Mouse (Mus musculus) forebrain, postnatal 0 days (tissue): ENCODE measurements around the gene Tmem144. TPM values are rescaled to one million over a fixed set of nuclear protein-coding genes. Genes with fewer than 3 reads are reported as not detected.

ENCODE experiments used
- ATAC-seq: fragments of 200-750 bp; cut with Nextera tagmentation; 2 replicates; pipeline ENCODE4 v1.8.0; 2017; ENCODE audit warnings: mild to moderate bottlenecking, moderate library complexity
- DNase-seq: peaks from one replicate; pipeline ENCODE4 v3.0.0-alpha.2; 2015
- H3K27ac ChIP-seq: fragments of 300-500 bp; sonication (generic); 2 replicates; pipeline ENCODE4 v1.5.1; 2014; ENCODE audit warnings: low read depth, mild to moderate bottlenecking, antibody characterized with exemption, low read length, moderate library complexity, mixed read lengths
- H3K27me3 ChIP-seq: fragments of 300-500 bp; sonication (generic); 2 replicates; pipeline ENCODE4 v1.6.1; 2014; ENCODE audit warnings: mild to moderate bottlenecking, low read length, mixed read lengths; ENCODE audit not compliant: insufficient read depth
- H3K36me3 ChIP-seq: fragments of 300-500 bp; sonication (generic); 2 replicates; pipeline ENCODE4 v1.6.1; 2014; ENCODE audit warnings: mild to moderate bottlenecking, moderate library complexity; ENCODE audit not compliant: insufficient read depth
- H3K4me1 ChIP-seq: fragments of 300-500 bp; sonication (generic); 2 replicates; pipeline ENCODE4 v1.6.1; 2014; ENCODE audit warnings: antibody characterized with exemption; ENCODE audit not compliant: insufficient read depth
- H3K4me2 ChIP-seq: fragments of 300-500 bp; sonication (generic); 2 replicates; pipeline ENCODE4 v1.6.1; 2014; ENCODE audit warnings: low read depth, mild to moderate bottlenecking, moderate library complexity
- H3K4me3 ChIP-seq: fragments of 300-500 bp; sonication (generic); 2 replicates; pipeline ENCODE4 v1.5.1; 2014; ENCODE audit warnings: low read depth, low read length, mixed read lengths
- H3K9ac ChIP-seq: fragments of 300-500 bp; sonication (generic); 2 replicates; pipeline ENCODE4 v1.6.1; 2014; ENCODE audit warnings: mild to moderate bottlenecking
- H3K9me3 ChIP-seq: fragments of 300-500 bp; sonication (generic); 2 replicates; pipeline ENCODE4 v1.6.1; 2016; ENCODE audit warnings: low read length
- CTCF ChIP-seq: sonication (generic); IDR thresholded peaks from 2 replicates; pipeline ENCODE4 v1.5.1; 2016; ENCODE audit warnings: antibody characterized with exemption, control low read depth, low read depth
- WGBS: fragments of 180-500 bp; shearing (Covaris S2); extraction: QIAGEN DNeasy Blood & Tissue Kit; methylation state at CpG from one replicate; pipeline ENCODE4 v1.1.7; 2014; 5-methylcytosine and 5-hydroxymethylcytosine counted together
- polyA plus RNA-seq: library from polyadenylated mRNA; unstranded; fragments of >200 nt; fragmentation: Nextera tagmentation; extraction: Ambion mirVana; gene quantifications from 2 replicates; pipeline ENCODE4 v1.2.1, GENCODE M21; 2015
- total RNA-seq: library from RNA; depleted of rRNA; stranded (reverse); fragments of >200 nt; gene quantifications from 2 replicates; pipeline ENCODE4 v1.2.3, GENCODE M21; 2014

Gene Tmem144
- total and polyA plus RNA-seq, 2 experiments from 2014 or later: 1.00 to 2.6 TPM

DNA sequence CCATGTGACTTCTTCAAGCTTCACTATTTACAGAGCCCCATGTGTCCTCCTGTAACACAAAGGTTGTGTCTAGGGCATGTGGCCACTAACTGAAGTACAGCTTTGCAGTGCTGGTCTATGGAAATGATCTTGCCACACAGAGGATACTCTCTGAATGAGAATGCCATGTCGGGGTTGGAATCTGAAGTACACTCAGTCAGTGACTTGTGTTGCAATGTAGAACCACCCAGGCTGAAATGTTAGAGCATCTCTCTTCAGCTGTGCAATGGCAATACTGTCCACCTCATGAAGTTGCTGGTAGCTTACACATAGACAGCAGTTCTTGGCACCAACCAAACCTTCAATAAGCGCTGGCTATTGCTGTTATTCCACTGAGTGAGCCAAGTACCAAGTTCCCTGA, 35.4 kb upstream of the Tmem144 start:
- 84% methylated on average over 2 of the region's 2 CpGs for WGBS
- H3K4me1 ChIP-seq: 0 out of 2 replicates have a peak, but pooled peaks cover 12% of the 10 kb centered on the region
- no peak overlapping the region for H3K27ac ChIP-seq
- no peaks in the 10 kb centered on the region for H3K27me3 ChIP-seq
- no peaks in the 10 kb centered on the region for H3K9me3 ChIP-seq
- ATAC-seq (no peak), DNase-seq (no peak)
- H3K9ac ChIP-seq: no peak overlapping the region
- H3K4me3 ChIP-seq: no peak overlapping the region
- TF ChIP-seq CTCF: no peak
- H3K36me3 ChIP-seq: no peaks in the 10 kb centered on the region
- no peak overlapping the region for H3K4me2 ChIP-seq

DNA sequence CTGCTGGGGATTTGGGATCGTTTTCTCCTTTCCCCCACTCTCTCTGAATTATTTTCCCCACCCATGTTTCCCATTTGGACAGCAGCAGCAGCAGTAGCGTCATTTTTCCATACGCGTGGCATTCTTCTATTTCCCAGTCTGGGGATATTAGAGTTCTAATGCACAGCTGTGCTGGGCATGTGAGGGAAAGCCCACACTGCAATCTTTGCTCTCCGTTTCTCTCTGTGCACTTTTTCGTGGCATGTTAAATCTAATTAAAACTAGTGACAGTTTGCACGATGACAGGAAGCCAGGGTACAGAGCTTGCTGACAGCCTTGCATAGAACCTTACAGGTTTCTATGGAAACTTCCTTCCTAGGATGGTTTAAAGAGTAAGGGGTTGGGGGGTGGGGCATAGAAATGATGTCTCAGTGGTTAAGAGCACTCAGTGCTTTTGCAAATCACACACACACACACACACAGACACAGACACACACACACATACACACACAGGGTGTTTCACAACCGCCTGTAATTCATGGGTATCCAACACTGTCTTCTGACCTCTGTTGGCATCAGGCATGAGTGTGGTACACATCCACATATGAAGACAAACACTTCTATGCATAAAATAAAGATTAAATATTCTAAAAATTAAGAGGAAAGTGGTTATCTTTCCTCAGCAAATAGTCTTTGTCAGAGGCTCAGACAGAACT, 34.7 kb upstream of the Tmem144 start:
- ATAC-seq (peak; percentile 95), DNase-seq (peak; percentile 75)
- no peaks in the 10 kb centered on the region for H3K9me3 ChIP-seq
- 42% methylated on average over 8 of the region's 8 CpGs for WGBS
- H3K4me2 ChIP-seq: peak overlapping the region; percentile 23
- no peaks in the 10 kb centered on the region for H3K27me3 ChIP-seq
- H3K27ac ChIP-seq: peak overlapping the region; percentile 82
- H3K9ac ChIP-seq: peak overlapping the region; percentile 33; the same call in 1 of the 2 replicates
- no peak overlapping the region for H3K4me3 ChIP-seq
- no peaks in the 10 kb centered on the region for H3K36me3 ChIP-seq
- no peak for TF ChIP-seq CTCF
- 0 out of 2 replicates have a peak, but pooled peaks cover 12% of the 10 kb centered on the region for H3K4me1 ChIP-seq

DNA sequence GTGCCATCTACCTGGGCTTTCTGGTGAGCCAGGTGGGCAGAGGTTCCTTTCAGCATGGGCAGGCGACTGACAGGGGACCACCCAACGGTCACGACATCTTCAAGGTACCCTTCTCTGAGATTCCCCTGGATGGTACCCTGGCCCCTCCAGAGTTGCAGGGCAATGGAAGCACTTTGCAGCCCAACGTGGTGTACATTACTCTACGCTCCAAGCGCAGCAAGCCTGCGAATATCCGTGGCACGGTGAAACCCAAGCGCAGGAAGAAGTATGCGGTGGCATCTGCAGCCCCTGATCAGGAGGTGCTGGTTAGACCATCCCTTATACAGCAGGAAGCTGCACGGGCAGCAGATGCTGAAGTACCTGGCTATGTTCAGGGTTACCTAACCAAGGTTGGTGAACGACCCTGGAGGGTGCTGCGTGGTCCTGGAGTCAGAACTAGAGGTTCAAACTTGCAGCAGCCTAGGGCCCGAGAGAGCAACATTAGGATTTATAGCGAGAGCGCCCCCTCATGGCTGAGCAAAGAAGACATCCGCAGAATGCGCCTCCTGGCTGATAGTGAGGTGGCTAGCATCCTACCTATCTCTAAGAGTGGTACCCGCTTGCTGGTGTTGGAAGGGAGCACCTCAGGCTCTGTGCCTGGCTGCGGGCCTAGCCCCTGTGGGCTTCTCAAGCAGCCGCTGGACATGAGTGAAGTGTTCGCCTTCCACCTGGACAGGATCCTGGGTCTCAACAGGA, 34.0 kb upstream of the Tmem144 start:
- Histone ChIP-seq H3K4me1 (0 out of 2 replicates have a peak, but pooled peaks cover 12% of the 10 kb centered on the region), H3K4me3 (no peak overlapping the region), H3K27ac (peak overlapping the region; percentile 82), H3K9ac (0 out of 2 replicates have a peak overlapping the region, but pooled peaks have one; percentile 33), H3K36me3 (no peaks in the 10 kb centered on the region), H3K4me2 (peak overlapping the region; percentile 23), H3K27me3 (no peaks in the 10 kb centered on the region), H3K9me3 (no peaks in the 10 kb centered on the region)
- ATAC-seq (no peak; the same call in 1 of the 2 replicates), DNase-seq (no peak)
- peak; percentile 44 for TF ChIP-seq CTCF
- 93% methylated on average over 23 of the region's 23 CpGs for WGBS

DNA sequence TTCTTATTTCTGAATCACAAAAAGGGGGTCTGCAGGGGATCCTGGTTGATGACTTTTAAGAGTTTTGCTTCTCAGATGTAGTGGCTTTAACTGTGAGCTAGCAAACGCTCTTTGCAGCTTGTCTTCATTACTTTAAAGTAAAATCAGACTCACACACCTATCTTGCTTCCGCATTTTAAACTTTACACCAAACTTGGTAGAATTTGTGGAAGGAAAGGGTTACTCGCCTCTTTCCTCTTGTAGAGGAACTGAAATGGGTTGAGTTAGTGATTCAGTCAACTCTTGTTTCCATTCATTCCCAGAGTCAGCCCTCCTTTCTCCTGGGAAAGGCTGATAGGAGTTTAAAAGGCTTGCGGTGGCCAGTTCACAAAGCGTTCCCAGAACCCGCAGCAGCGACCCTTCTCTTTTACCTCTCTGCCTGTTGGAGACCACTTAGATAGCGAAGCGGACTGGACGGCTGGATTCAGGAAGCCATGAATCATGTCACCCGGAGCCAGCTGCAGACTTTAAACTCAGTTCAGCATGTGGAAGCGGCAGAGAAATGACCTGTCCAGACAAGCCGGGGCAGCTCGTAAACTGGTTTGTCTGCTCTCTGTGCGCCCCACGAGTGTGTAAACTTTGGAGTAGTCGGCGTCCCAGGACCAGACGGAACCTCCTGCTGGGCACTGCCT, 33.2 kb upstream of the Tmem144 start:
- H3K9me3 ChIP-seq: no peaks in the 10 kb centered on the region
- WGBS: 78% methylated on average over 19 of the region's 19 CpGs
- H3K36me3 ChIP-seq: no peaks in the 10 kb centered on the region
- no peak overlapping the region for H3K4me3 ChIP-seq
- no peak overlapping the region for H3K4me2 ChIP-seq
- TF ChIP-seq CTCF: no peak
- no peak overlapping the region for H3K9ac ChIP-seq
- H3K27ac ChIP-seq: 0 out of 2 replicates have a peak overlapping the region, but pooled peaks have one; percentile 82
- 0 out of 2 replicates have a peak, but pooled peaks cover 12% of the 10 kb centered on the region for H3K4me1 ChIP-seq
- ATAC-seq (no peak), DNase-seq (no peak)
- no peaks in the 10 kb centered on the region for H3K27me3 ChIP-seq

DNA sequence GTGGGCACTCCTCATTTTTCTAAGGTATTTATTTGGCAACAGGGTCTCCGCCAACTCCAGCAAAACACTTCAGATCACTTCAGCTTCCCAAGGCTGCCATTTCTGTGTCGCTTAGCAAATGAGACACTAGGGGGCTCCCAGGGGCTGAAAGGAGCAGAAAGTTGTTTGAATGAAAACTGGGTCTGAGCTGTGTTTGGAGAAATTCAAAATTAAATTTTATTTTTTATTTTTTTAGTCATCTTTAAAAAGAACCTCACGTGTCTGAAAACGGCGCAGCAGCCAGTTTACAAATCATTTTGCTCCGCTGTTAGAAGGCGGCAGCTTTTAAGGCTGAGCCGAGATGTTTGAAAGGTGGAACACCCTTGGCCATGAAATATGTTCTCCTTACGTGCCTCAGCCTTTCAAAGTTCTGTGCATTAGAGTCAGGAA, 32.2 kb upstream of the Tmem144 start:
- H3K36me3 ChIP-seq: no peaks in the 10 kb centered on the region
- TF ChIP-seq CTCF: peak; percentile 79
- 37% methylated on average over 9 of the region's 9 CpGs for WGBS
- ATAC-seq: peak; percentile 36; the same call in 1 of the 2 replicates
- H3K27ac ChIP-seq: no peak overlapping the region
- peak; percentile 82 for DNase-seq
- no peak overlapping the region for H3K4me3 ChIP-seq
- H3K4me1 ChIP-seq: 0 out of 2 replicates have a peak, but pooled peaks cover 12% of the 10 kb centered on the region
- H3K4me2 ChIP-seq: peak overlapping the region; percentile 24; the same call in 1 of the 2 replicates
- H3K9ac ChIP-seq: no peak overlapping the region
- no peaks in the 10 kb centered on the region for H3K27me3 ChIP-seq
- no peaks in the 10 kb centered on the region for H3K9me3 ChIP-seq

DNA sequence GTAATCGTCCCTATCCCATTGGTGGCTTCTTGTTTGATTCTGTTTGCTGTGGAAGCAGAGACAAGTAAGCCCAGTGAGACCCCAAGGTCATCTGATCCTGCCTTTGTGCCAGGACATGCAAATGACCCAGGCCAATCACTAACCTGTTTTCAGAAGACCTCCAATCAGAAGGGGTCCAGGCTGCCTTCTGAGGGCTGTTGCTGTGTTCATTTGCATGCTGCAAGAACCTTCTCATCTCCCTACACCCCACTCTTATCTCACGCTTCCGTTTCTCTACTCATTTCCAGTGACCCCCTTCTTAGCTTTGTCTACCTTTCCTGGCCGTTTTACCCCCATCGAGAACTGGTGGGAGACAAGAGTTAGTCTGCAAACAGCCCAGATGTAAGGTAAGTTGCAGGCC, 31.7 kb upstream of the Tmem144 start, which contains the start of gene Fam198b:
Fam198b (plus strand) TSS at position 229 of the 400 bp plus-strand sequence.
- H3K36me3 ChIP-seq: no peaks in the 10 kb centered on the region
- 66% methylated on average over 5 of the region's 5 CpGs for WGBS
- no peak within 1 kb of the TSS for H3K27ac ChIP-seq
- H3K9me3 ChIP-seq: no peaks in the 10 kb centered on the region
- ATAC-seq (no peak), DNase-seq (no peak)
- no peaks in the 10 kb centered on the region for H3K27me3 ChIP-seq
- H3K9ac ChIP-seq: no peak within 1 kb of the TSS
- H3K4me3 ChIP-seq: no peak within 1 kb of the TSS
- peak within 1 kb of the TSS; percentile 24; the same call in 1 of the 2 replicates for H3K4me2 ChIP-seq
- 0 out of 2 replicates have a peak, but pooled peaks cover 12% of the 10 kb centered on the region for H3K4me1 ChIP-seq
- no peak for TF ChIP-seq CTCF
